Mouse (Mus musculus) regulatory T cell (primary cell): Measurements from ENCODE around the gene Ltb4r2.

ENCODE experiments used
- in situ Hi-C: fragments of 300-600 bp; cut with MboI, MseI; formaldehyde crosslinking; loops from one replicate; pipeline ENCODE4 v1.15.1; 2025; ENCODE audit warnings: high pct_unique_total_duplicates

Ltb4r2 gene

GRCm38 (mm10) chr14:55779656-55780055, 18.4 kb downstream of the Ltb4r2 start:
- in situ Hi-C loops, result loop anchor here (5.0 kb wide), 2 partner anchors 53 to 83 kb away; no protein-coding TSS in a partner anchor

GRCm38 (mm10) chr14:55780736-55781135, 19.5 kb downstream of the Ltb4r2 start:
- in situ Hi-C loops, result no loop called here

DNA sequence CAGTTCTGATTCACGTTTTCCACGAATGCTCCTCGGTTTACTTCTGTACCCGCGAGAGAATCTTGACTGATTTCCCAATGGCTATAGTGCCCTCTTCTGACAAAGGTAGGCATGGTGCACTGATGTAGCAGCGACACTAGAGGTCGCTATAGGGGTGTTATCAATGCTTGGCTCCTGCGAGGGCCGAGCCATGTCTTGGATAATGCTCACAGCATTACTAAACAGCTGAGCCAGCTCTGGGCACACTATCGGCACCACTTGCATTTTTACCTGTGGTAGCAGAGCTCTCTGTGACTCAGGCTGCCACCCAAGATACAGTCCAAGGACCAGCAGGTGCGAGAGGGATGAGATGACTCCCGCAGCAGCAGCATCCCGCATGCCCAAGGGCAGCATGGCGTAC, 20.1 kb downstream of the Ltb4r2 start:
- in situ Hi-C loops, result no loop called here

GRCm38 (mm10) chr14:55782361-55782960, 21.2 kb downstream of the Ltb4r2 start:
- in situ Hi-C loops, result no loop called here

GRCm38 (mm10) chr14:55783171-55783957, 22.1 kb downstream of the Ltb4r2 start:
- in situ Hi-C loops, result no loop called here

- in situ Hi-C loops, result no loop called here
These were observed 22.7 kb downstream of the Ltb4r2 start, which contains the start of gene Adcy4 for GRCm38 (mm10) chr14:55783958-55784235. Gene Adcy4 (minus strand): TSS chr14:55784095.

DNA sequence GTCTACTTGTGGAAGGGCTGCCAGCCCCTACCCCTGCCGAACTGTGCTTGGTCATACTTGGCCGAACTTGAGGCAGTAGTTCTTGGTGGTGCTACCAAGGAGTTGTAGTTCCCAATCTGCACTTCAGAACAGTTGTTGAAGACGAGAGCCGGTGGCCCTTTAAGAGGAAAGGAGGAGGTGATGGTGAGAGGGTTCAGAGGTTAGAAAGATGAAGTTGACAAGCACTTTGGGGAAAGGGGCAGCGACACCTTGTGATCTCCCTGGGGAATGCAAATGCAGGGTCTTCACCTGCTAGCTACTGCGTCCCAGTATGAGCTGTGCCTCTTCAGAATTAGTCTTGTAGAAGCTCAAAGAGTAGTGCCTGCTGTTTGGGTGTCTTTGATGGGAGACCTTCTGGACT, 24.0 kb downstream of the Ltb4r2 start:
- in situ Hi-C loops, result no loop called here

GRCm38 (mm10) chr14:55787731-55788130, 26.5 kb downstream of the Ltb4r2 start:
- in situ Hi-C loops, result no loop called here

DNA sequence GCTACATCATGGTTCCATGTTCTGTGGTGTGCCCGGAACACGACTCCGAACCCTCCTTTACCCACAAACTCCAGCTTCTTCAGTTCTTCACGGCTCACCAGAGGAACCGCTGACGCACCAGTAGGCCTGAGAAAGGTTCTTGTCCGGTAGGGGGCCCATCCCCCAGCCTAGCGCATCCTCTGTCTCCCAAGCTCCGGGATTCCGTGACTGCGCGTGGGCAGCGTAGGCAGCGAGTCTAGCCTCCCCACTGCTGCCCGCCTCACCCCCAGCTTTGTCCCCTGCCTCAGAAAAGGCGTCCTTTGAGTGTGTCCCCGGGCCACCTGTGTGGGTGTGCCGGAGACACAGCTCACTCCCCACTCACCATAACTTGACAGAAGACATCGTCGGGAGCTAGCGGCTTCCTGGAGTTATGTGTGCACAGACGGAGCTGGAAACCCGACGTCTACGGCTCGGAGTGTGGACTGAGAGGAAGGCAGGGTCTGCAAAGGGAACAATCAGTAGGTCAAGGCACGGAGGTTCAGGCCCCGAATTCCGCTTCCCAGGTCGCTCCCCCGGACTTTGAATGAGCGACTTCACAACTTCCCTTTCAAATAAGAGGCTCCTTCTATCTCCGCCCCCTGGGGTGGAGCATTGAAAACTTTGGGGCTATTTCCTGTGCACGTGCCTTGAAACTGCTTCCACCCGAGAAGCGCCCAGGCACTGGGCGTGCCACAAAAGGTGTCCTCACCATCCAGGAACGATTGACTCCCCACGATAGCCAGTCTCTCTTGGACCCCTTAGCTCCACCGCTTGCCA, 27.2 kb downstream of the Ltb4r2 start, which contains the start of gene Ripk3:
Ripk3 (minus strand) TSS at position 610 of the 795 bp plus-strand sequence.
- in situ Hi-C loops, result no loop called here

DNA sequence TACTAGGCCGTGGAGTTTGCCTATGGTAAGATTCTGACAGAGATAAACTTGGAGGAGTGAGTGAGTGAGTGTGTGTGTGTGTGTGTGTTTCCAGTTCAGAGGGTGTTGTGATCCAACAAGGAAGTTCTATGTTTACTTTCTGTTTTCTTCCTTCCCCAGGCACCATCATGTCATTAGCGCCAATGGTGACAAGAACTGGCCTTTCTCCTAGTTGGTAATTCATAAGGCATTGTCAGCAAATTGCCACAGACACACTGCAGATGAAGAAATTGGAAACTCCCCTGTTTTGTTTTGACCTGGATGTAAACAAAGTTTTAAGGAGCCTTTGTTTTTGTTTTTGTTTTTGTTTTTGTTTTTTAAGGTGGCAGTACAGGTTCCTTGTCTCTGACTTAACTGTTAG, 32.2 kb downstream of the Ltb4r2 start:
- in situ Hi-C loops, result no loop called here

GRCm38 (mm10) chr14:55793946-55794345, 32.7 kb downstream of the Ltb4r2 start:
- in situ Hi-C loops, result no loop called here

DNA sequence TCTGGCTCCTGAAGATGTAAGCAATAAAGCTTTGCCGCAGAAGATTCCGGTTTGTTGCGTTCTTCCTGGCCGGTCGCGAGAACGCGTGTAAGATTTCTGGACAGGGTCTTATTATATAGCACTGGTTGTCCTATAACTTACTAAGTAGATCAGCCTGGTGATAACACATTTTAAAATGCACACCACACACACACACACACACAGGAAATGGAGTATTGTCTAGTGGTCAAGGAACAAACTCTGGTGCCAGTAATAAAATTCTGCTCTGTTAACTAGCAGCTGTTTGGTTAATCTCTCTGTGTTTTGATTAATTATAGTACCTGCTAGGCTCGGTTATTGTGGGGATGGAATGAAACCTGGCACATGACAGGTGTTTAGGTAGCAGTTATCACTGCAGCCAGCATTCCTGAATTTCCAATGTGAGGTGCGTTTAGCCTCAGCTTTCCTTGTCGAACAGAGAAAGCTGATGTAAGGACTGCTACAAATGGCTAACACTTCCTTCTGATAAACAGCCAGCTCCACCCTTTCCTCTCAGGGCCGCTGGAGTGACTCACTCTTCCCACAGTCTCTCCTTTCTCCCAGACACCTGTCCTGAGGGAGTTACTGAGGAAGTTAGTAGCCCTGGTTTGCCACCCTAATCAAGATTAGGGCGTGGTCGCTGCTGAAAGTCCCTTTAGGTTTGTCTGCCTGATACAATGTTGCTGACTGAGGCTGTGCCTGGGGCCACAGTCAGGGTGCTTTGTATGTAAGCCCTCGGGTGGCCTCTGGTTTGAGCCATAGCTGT, 34.3 kb downstream of the Ltb4r2 start:
- in situ Hi-C loops, result no loop called here
